Mouse (Mus musculus) forebrain, embryonic 11.5 days (tissue): ENCODE results near the gene Rasa1. TPM values are rescaled to one million over a fixed set of nuclear protein-coding genes. Genes with fewer than 3 reads are reported as not detected.

Experiments
- ATAC-seq: fragments of 200-750 bp; cut with Nextera tagmentation; replicated peaks from 2 replicates; pipeline ENCODE4 v1.8.0; 2017; ENCODE audit warnings: moderate TSS enrichment; ENCODE audit not compliant: low FRiP score
- DNase-seq: peaks from one replicate; pipeline ENCODE4 v3.0.0-alpha.2; 2017; ENCODE audit warnings: low spot score
- H3K27ac ChIP-seq: fragments of 300-500 bp; sonication (generic); 2 replicates; pipeline ENCODE4 v1.5.1; 2014; ENCODE audit warnings: low read depth, low read length
- H3K27me3 ChIP-seq: fragments of 300-500 bp; sonication (generic); 2 replicates; pipeline ENCODE4 v1.6.1; 2014; ENCODE audit warnings: mild to moderate bottlenecking, low read length, mixed read lengths; ENCODE audit not compliant: control insufficient read depth, insufficient read depth
- H3K36me3 ChIP-seq: fragments of 300-500 bp; sonication (generic); 2 replicates; pipeline ENCODE4 v1.6.1; 2014; ENCODE audit warnings: mild to moderate bottlenecking, low read length, moderate library complexity, mixed read lengths; ENCODE audit not compliant: control insufficient read depth, insufficient read depth
- H3K4me1 ChIP-seq: fragments of 300-500 bp; sonication (generic); replicated peaks from 2 replicates; pipeline ENCODE4 v1.6.1; 2014; ENCODE audit warnings: low read length, mixed read lengths; ENCODE audit not compliant: control insufficient read depth, insufficient read depth
- H3K4me2 ChIP-seq: fragments of 300-500 bp; sonication (generic); 2 replicates; pipeline ENCODE4 v1.6.1; 2014; ENCODE audit warnings: low read depth, mild to moderate bottlenecking, low read length, moderate library complexity, mixed read lengths; ENCODE audit not compliant: severe bottlenecking
- H3K4me3 ChIP-seq: fragments of 300-500 bp; sonication (generic); 2 replicates; pipeline ENCODE4 v1.5.1; 2014; ENCODE audit warnings: low read depth, low read length
- H3K9ac ChIP-seq: fragments of 300-500 bp; sonication (generic); 2 replicates; pipeline ENCODE4 v1.6.1; 2014; ENCODE audit warnings: low read length
- H3K9me3 ChIP-seq: fragments of 300-500 bp; sonication (generic); 2 replicates; pipeline ENCODE4 v1.6.1; 2016; ENCODE audit warnings: low read length, mixed read lengths; ENCODE audit not compliant: control insufficient read depth
- WGBS: fragments of 180-500 bp; shearing (Covaris S2); extraction: QIAGEN DNeasy Blood & Tissue Kit; methylation state at CpG from one replicate; pipeline ENCODE4 v1.1.7; 2014; 5-methylcytosine and 5-hydroxymethylcytosine counted together
- polyA plus RNA-seq: library from polyadenylated mRNA; unstranded; fragments of >200 nt; fragmentation: Nextera tagmentation; extraction: Ambion mirVana; gene quantifications from 2 replicates; pipeline ENCODE4 v1.2.1, GENCODE M21; 2014

Rasa1 gene
- polyA plus RNA-seq: 59.2 and 65.4 TPM in 2 replicates

GRCm38 (mm10) chr13:85288843-85289713, at the start of gene Rasa1:
TSS of gene Rasa1 (minus strand) at chr13:85289130.
- peak within 1 kb of the TSS; percentile 49 for H3K4me2 ChIP-seq
- H3K36me3 ChIP-seq: no peaks in the 10 kb centered on the region
- no peaks in the 10 kb centered on the region for H3K4me1 ChIP-seq
- peak; percentile 99 for ATAC-seq
- DNase-seq: peak; percentile 99
- no peaks in the 10 kb centered on the region for H3K9me3 ChIP-seq
- no peaks in the 10 kb centered on the region for H3K27me3 ChIP-seq
- H3K9ac ChIP-seq: peak within 1 kb of the TSS; percentile 97
- peak within 1 kb of the TSS; percentile 98 for H3K27ac ChIP-seq
- under 1% methylated on average over 82 of the region's 97 CpGs for WGBS
- H3K4me3 ChIP-seq: peak within 1 kb of the TSS; percentile 97

DNA sequence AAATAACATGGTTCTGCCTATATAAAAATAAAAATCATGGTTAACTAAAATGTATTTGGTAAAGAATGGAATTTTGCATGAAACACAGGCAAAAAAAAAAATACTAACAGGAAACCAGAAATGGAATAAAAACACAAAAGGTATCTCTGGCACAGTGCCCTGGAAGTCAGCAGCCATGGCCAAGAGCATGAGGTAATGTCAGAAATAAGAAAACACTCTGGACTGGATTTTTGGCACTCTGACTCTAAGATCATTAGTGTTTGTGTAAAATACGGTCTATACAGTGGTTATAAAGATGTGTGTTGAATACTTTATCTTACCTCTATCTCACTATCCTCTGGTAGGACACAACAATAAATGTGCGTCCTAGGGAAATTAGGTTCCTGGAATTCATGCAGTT, 22.6 kb upstream of the Rasa1 start:
- H3K9me3 ChIP-seq: no peaks in the 10 kb centered on the region
- ATAC-seq (no peak), DNase-seq (no peak)
- H3K27me3 ChIP-seq: no peaks in the 10 kb centered on the region
- no peak overlapping the region for H3K27ac ChIP-seq
- no peaks in the 10 kb centered on the region for H3K4me1 ChIP-seq
- H3K9ac ChIP-seq: no peak overlapping the region
- WGBS: 90% methylated on average over 2 of the region's 2 CpGs
- H3K36me3 ChIP-seq: no peaks in the 10 kb centered on the region
- H3K4me2 ChIP-seq: no peak overlapping the region
- no peak overlapping the region for H3K4me3 ChIP-seq

DNA sequence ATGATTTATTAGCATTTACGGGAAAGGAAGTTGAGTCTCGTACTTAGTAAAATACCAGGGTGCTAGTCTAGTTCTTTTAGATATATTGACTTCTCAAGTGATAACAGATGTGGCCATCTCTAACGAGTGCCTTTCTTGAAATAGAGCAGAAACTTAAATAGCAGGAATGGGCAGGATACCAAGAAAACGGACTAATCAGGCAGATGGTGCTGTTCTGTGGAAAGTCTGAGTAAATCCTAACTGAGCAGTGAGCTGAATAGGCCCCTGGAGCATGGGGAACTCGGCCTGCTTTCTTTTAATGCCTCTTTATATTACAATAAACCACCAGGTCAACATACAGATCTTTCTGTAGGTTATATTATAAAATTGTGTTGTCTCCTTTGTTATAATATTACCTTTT, 22.0 kb upstream of the Rasa1 start:
- H3K27me3 ChIP-seq: no peaks in the 10 kb centered on the region
- H3K27ac ChIP-seq: no peak overlapping the region
- ATAC-seq (no peak), DNase-seq (no peak)
- H3K9me3 ChIP-seq: no peaks in the 10 kb centered on the region
- no peak overlapping the region for H3K4me3 ChIP-seq
- H3K4me2 ChIP-seq: no peak overlapping the region
- no peaks in the 10 kb centered on the region for H3K4me1 ChIP-seq
- no peak overlapping the region for H3K9ac ChIP-seq
- no peaks in the 10 kb centered on the region for H3K36me3 ChIP-seq
- WGBS: 62% methylated on average over 5 of the region's 5 CpGs

GRCm38 (mm10) chr13:85310483-85310882, 21.6 kb upstream of the Rasa1 start:
- Histone ChIP-seq H3K27me3 (no peaks in the 10 kb centered on the region), H3K4me2 (no peak overlapping the region), H3K9ac (no peak overlapping the region), H3K27ac (no peak overlapping the region), H3K4me1 (no peaks in the 10 kb centered on the region), H3K9me3 (no peaks in the 10 kb centered on the region), H3K4me3 (no peak overlapping the region), H3K36me3 (no peaks in the 10 kb centered on the region)
- DNase-seq (no peak), ATAC-seq (no peak)
- WGBS: 96% methylated on average over 2 of the region's 2 CpGs

- Histone ChIP-seq H3K4me2 (no peak overlapping the region), H3K27me3 (no peaks in the 10 kb centered on the region), H3K4me3 (no peak overlapping the region), H3K9ac (no peak overlapping the region), H3K27ac (no peak overlapping the region), H3K36me3 (no peaks in the 10 kb centered on the region), H3K4me1 (no peaks in the 10 kb centered on the region), H3K9me3 (no peaks in the 10 kb centered on the region)
- ATAC-seq (no peak), DNase-seq (no peak)
Observed at GRCm38 (mm10) chr13:85306039-85306438, 17.1 kb upstream of the Rasa1 start.

DNA sequence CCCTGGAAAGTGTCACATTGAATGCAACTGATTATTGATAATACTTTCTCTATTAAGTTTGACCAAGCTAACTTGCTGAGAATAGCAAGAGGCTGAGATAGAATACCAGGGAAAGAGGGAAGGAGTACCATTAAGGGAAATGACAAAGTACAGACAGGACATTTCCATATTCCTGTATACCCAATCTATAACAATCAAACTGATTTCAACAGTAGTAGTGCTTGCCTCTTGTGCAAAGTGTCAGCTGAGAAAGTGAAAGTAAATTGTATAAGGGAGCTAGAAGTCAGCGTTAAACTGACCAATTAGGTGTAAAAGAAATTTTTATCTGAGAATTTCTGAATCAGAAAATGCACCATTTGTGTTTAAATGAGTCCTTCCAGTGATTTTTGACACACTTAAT, 1.7 kb upstream of the Rasa1 start:
- WGBS: 86% methylated on average over 1 of the region's 1 CpGs
- no peak for ATAC-seq
- H3K36me3 ChIP-seq: no peaks in the 10 kb centered on the region
- H3K27ac ChIP-seq: no peak overlapping the region
- H3K4me1 ChIP-seq: no peaks in the 10 kb centered on the region
- no peaks in the 10 kb centered on the region for H3K9me3 ChIP-seq
- no peak for DNase-seq
- H3K27me3 ChIP-seq: no peaks in the 10 kb centered on the region
- no peak overlapping the region for H3K9ac ChIP-seq
- H3K4me3 ChIP-seq: no peak overlapping the region
- H3K4me2 ChIP-seq: no peak overlapping the region

DNA sequence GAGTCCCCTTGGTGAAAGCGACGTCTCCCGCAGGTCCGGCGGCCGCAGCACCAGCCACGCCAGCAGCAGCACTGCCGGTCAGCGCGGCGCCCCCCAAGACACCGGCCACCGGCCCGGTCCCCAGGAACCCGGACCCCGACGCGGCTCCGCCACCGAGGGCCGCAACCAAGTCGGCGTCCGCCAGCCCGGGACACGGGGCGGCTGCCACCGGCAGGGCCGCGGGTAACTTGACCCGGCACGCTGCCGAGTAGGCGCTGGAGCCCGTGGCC, 422 bp downstream of the Rasa1 start:
- DNase-seq: no peak
- WGBS: 0% methylated on average over 23 of the region's 35 CpGs
- peak; percentile 11; the same call in 1 of the 2 replicates for ATAC-seq

GRCm38 (mm10) chr13:85287876-85288573, 905 bp downstream of the Rasa1 start:
- under 1% methylated on average over 25 of the region's 25 CpGs for WGBS
- Histone ChIP-seq H3K36me3 (no peaks in the 10 kb centered on the region), H3K4me3 (peak overlapping the region; percentile 97), H3K27ac (peak overlapping the region; percentile 98), H3K9ac (peak overlapping the region; percentile 97), H3K4me1 (no peaks in the 10 kb centered on the region), H3K27me3 (no peaks in the 10 kb centered on the region), H3K9me3 (no peaks in the 10 kb centered on the region), H3K4me2 (peak overlapping the region; percentile 48)
- DNase-seq (no peak), ATAC-seq (no peak)

More for the DNA sequence above, 422 bp downstream of the Rasa1 start:
- Histone ChIP-seq H3K36me3 (no peaks in the 10 kb centered on the region), H3K4me3 (peak overlapping the region; percentile 97), H3K27ac (peak overlapping the region; percentile 98), H3K4me1 (no peaks in the 10 kb centered on the region), H3K9ac (peak overlapping the region; percentile 97), H3K27me3 (no peaks in the 10 kb centered on the region), H3K9me3 (no peaks in the 10 kb centered on the region), H3K4me2 (peak overlapping the region; percentile 48)
